Mouse (Mus musculus): ENCODE results near the gene Alox12b. TPM values are rescaled to one million over a fixed set of nuclear protein-coding genes. Genes with fewer than 3 reads are reported as not detected.

Gene Alox12b
- polyA plus RNA-seq, 1 experiment = not detected

- Histone ChIP-seq H3K4me1 (ENCODE audit: control insufficient read depth, insufficient read depth, insufficient read length, low read length) (peaks cover 3% of the 10 kb centered on the region; the same call in 1 of the 2 replicates), H3K27ac (replicated peaks; ENCODE audit: low read depth, low read length) (no peak overlapping the region), H3K4me3 (ENCODE audit: insufficient read depth, low read depth, low read length) (0 out of 2 replicates have a peak overlapping the region, but pooled peaks have one; percentile 50)
Measured at GRCm38 (mm10) chr11:69133566-69133922, 23.2 kb upstream of the Alox12b start.

GRCm38 (mm10) chr11:69133923-69134621 is 22.7 kb upstream of the Alox12b start:
- Histone ChIP-seq H3K4me1 (ENCODE audit: control insufficient read depth, insufficient read depth, insufficient read length, low read length) (peaks cover 3% of the 10 kb centered on the region; the same call in 1 of the 2 replicates), H3K4me3 (ENCODE audit: insufficient read depth, low read depth, low read length) (peak overlapping the region; percentile 50), H3K27ac (replicated peaks; ENCODE audit: low read depth, low read length) (no peak overlapping the region)

- Histone ChIP-seq H3K4me3 (ENCODE audit: insufficient read depth, low read depth, low read length) (peak overlapping the region; percentile 50), H3K27ac (replicated peaks; ENCODE audit: low read depth, low read length) (no peak overlapping the region), H3K4me1 (ENCODE audit: control insufficient read depth, insufficient read depth, insufficient read length, low read length) (peaks cover 3% of the 10 kb centered on the region; the same call in 1 of the 2 replicates)
Measured at GRCm38 (mm10) chr11:69134622-69134968, 22.2 kb upstream of the Alox12b start.

GRCm38 (mm10) chr11:69135361-69135760 is 21.4 kb upstream of the Alox12b start:
- no peak overlapping the region for H3K27ac ChIP-seq (replicated peaks; ENCODE audit: low read depth, low read length)
- peaks cover 3% of the 10 kb centered on the region; the same call in 1 of the 2 replicates for H3K4me1 ChIP-seq (ENCODE audit: control insufficient read depth, insufficient read depth, insufficient read length, low read length)
- H3K4me3 ChIP-seq (ENCODE audit: insufficient read depth, low read depth, low read length) = no peak overlapping the region

GRCm38 (mm10) chr11:69147546-69147945 is 9.2 kb upstream of the Alox12b start:
- no peak overlapping the region for H3K4me3 ChIP-seq (ENCODE audit: insufficient read depth, low read depth, low read length)
- H3K4me1 ChIP-seq (ENCODE audit: control insufficient read depth, insufficient read depth, insufficient read length, low read length) = no peaks in the 10 kb centered on the region
- H3K27ac ChIP-seq (replicated peaks; ENCODE audit: low read depth, low read length) = no peak overlapping the region

GRCm38 (mm10) chr11:69148451-69148960 is 8.3 kb upstream of the Alox12b start:
- Histone ChIP-seq H3K4me1 (ENCODE audit: control insufficient read depth, insufficient read depth, insufficient read length, low read length) (no peaks in the 10 kb centered on the region), H3K4me3 (ENCODE audit: insufficient read depth, low read depth, low read length) (no peak overlapping the region), H3K27ac (replicated peaks; ENCODE audit: low read depth, low read length) (no peak overlapping the region)

GRCm38 (mm10) chr11:69149728-69150127 is 7.1 kb upstream of the Alox12b start:
- Histone ChIP-seq H3K27ac (replicated peaks; ENCODE audit: low read depth, low read length) (no peak overlapping the region), H3K4me3 (ENCODE audit: insufficient read depth, low read depth, low read length) (no peak overlapping the region), H3K4me1 (ENCODE audit: control insufficient read depth, insufficient read depth, insufficient read length, low read length) (no peaks in the 10 kb centered on the region)

GRCm38 (mm10) chr11:69150444-69150843 is 6.3 kb upstream of the Alox12b start:
- no peak overlapping the region for H3K4me3 ChIP-seq (ENCODE audit: insufficient read depth, low read depth, low read length)

GRCm38 (mm10) chr11:69151004-69151403 is 5.8 kb upstream of the Alox12b start:
- no peak overlapping the region for H3K4me3 ChIP-seq (ENCODE audit: insufficient read depth, low read depth, low read length)

More at GRCm38 (mm10) chr11:69150444-69150843, 6.3 kb upstream of the Alox12b start:
- H3K27ac ChIP-seq (replicated peaks; ENCODE audit: low read depth, low read length) = no peak overlapping the region
- no peaks in the 10 kb centered on the region for H3K4me1 ChIP-seq (ENCODE audit: control insufficient read depth, insufficient read depth, insufficient read length, low read length)

GRCm38 (mm10) chr11:69153831-69154230 is 3.0 kb upstream of the Alox12b start:
- Histone ChIP-seq H3K27ac (replicated peaks; ENCODE audit: low read depth, low read length) (no peak overlapping the region), H3K4me3 (ENCODE audit: insufficient read depth, low read depth, low read length) (no peak overlapping the region), H3K4me1 (ENCODE audit: control insufficient read depth, insufficient read depth, insufficient read length, low read length) (no peaks in the 10 kb centered on the region)

More at GRCm38 (mm10) chr11:69151004-69151403, 5.8 kb upstream of the Alox12b start:
- Histone ChIP-seq H3K4me1 (ENCODE audit: control insufficient read depth, insufficient read depth, insufficient read length, low read length) (no peaks in the 10 kb centered on the region), H3K27ac (replicated peaks; ENCODE audit: low read depth, low read length) (no peak overlapping the region)

- no peak overlapping the region for H3K27ac ChIP-seq (replicated peaks; ENCODE audit: low read depth, low read length)
- no peak overlapping the region for H3K4me3 ChIP-seq (ENCODE audit: insufficient read depth, low read depth, low read length)
Measured at GRCm38 (mm10) chr11:69155351-69155750, 1.4 kb upstream of the Alox12b start.

GRCm38 (mm10) chr11:69169313-69169712 is 12.5 kb downstream of the Alox12b start:
- no peak overlapping the region for H3K27ac ChIP-seq (replicated peaks; ENCODE audit: low read depth, low read length)
- H3K4me1 ChIP-seq (ENCODE audit: control insufficient read depth, insufficient read depth, insufficient read length, low read length) = no peaks in the 10 kb centered on the region
- H3K4me3 ChIP-seq (ENCODE audit: insufficient read depth, low read depth, low read length) = no peak overlapping the region

More at GRCm38 (mm10) chr11:69155351-69155750, 1.4 kb upstream of the Alox12b start:
- H3K4me1 ChIP-seq (ENCODE audit: control insufficient read depth, insufficient read depth, insufficient read length, low read length) = no peaks in the 10 kb centered on the region

GRCm38 (mm10) chr11:69171626-69172025 is 14.8 kb downstream of the Alox12b start:
- H3K27ac ChIP-seq (replicated peaks; ENCODE audit: low read depth, low read length) = no peak overlapping the region
- H3K4me1 ChIP-seq (ENCODE audit: control insufficient read depth, insufficient read depth, insufficient read length, low read length) = no peaks in the 10 kb centered on the region
- H3K4me3 ChIP-seq (ENCODE audit: insufficient read depth, low read depth, low read length) = no peak overlapping the region

- H3K27ac ChIP-seq (replicated peaks; ENCODE audit: low read depth, low read length) = no peak overlapping the region
- H3K4me1 ChIP-seq (ENCODE audit: control insufficient read depth, insufficient read depth, insufficient read length, low read length) = no peaks in the 10 kb centered on the region
- no peak overlapping the region for H3K4me3 ChIP-seq (ENCODE audit: insufficient read depth, low read depth, low read length)
Measured at GRCm38 (mm10) chr11:69172606-69173005, 15.8 kb downstream of the Alox12b start.

GRCm38 (mm10) chr11:69174722-69175121 is 17.9 kb downstream of the Alox12b start:
- Histone ChIP-seq H3K27ac (replicated peaks; ENCODE audit: low read depth, low read length) (no peak overlapping the region), H3K4me3 (ENCODE audit: insufficient read depth, low read depth, low read length) (no peak overlapping the region), H3K4me1 (ENCODE audit: control insufficient read depth, insufficient read depth, insufficient read length, low read length) (no peaks in the 10 kb centered on the region)

- Histone ChIP-seq H3K27ac (replicated peaks; ENCODE audit: low read depth, low read length) (no peak overlapping the region), H3K4me1 (ENCODE audit: control insufficient read depth, insufficient read depth, insufficient read length, low read length) (no peaks in the 10 kb centered on the region)
Measured at GRCm38 (mm10) chr11:69178525-69178924, 21.7 kb downstream of the Alox12b start.

More at GRCm38 (mm10) chr11:69178525-69178924, 21.7 kb downstream of the Alox12b start:
- H3K4me3 ChIP-seq (ENCODE audit: insufficient read depth, low read depth, low read length) = no peak overlapping the region
